Mouse (Mus musculus) CD4-positive, CD25-positive, alpha-beta regulatory T cell (primary cell): ENCODE data around the gene AF067063. TPM values are rescaled to one million over a fixed set of nuclear protein-coding genes. Genes with fewer than 3 reads are reported as not detected.

Experiments
- polyA plus RNA-seq: library from polyadenylated mRNA; unstranded; fragments of 100-300 nt; shearing (Covaris generic); gene quantifications from one replicate; pipeline ENCODE4 v1.2.1, GENCODE M21; 2017

AF067063 gene
- polyA plus RNA-seq = not detected

GRCm38 (mm10) chr13:119830116-119830515, at the start of gene AF067063:
Gene AF067063 (minus strand): TSS chr13:119830216.

GRCm38 (mm10) chr13:119835320-119836056, 5.5 kb upstream of the AF067063 start, which contains the start of gene D13Ertd608e:
Gene D13Ertd608e (plus strand): TSS chr13:119836006.

GRCm38 (mm10) chr13:119790761-119791579, 39.0 kb downstream of the AF067063 start, which contains the start of gene Zfp131:
Gene Zfp131 (minus strand): TSS chr13:119790889.

Other genes starting within 250 kb of the AF067063 start
- gene Ccl28, start 206.4 kb downstream of the AF067063 start, polyA plus RNA-seq = 0.07 TPM
- 39.7 TPM for gene Hmgcs1, start 139.8 kb downstream of the AF067063 start, polyA plus RNA-seq
- 1.1 TPM for gene Nim1k, start 74.3 kb downstream of the AF067063 start, polyA plus RNA-seq
- gene Zfp131, start 39.3 kb downstream of the AF067063 start, polyA plus RNA-seq = 31.5 TPM
- not detected for gene D13Ertd608e, start 5.8 kb upstream of the AF067063 start, polyA plus RNA-seq
- gene Tcstv1, start 64.6 kb upstream of the AF067063 start, polyA plus RNA-seq = not detected
- not detected for gene Gm21761, start 99.1 kb upstream of the AF067063 start, polyA plus RNA-seq
- gene B020031M17Rik, start 120.6 kb upstream of the AF067063 start, polyA plus RNA-seq = not detected
- gene Gm36079, start 196.8 kb upstream of the AF067063 start, polyA plus RNA-seq = not detected
- gene Gm21188, start 222.0 kb upstream of the AF067063 start, polyA plus RNA-seq = 0.17 TPM